Mouse (Mus musculus): ENCODE data around the gene Slc34a2. TPM values are rescaled to one million over a fixed set of nuclear protein-coding genes. Genes with fewer than 3 reads are reported as not detected.

Gene Slc34a2
- polyA plus RNA-seq, 1 experiment from 2014 or later: 0.21 TPM

GRCm38 (mm10) chr5:53047951-53048350, 10.1 kb downstream of the Slc34a2 start:
- no peaks in the 10 kb centered on the region for H3K4me1 ChIP-seq (ENCODE audit: control insufficient read depth, low read depth, low read length)
- no peak overlapping the region for H3K27ac ChIP-seq (ENCODE audit: low read length)
- no peak overlapping the region for H3K4me3 ChIP-seq (ENCODE audit: low read depth, low read length)
- H3K4me2 ChIP-seq (ENCODE audit: low read depth, low read length): no peak overlapping the region
- ATAC-seq (ENCODE audit: low read depth): peak; percentile 83
- no peak overlapping the region for H3K9ac ChIP-seq (ENCODE audit: low read depth, low read length)
- H3K36me3 ChIP-seq (ENCODE audit: control insufficient read depth, insufficient read depth): no peaks in the 10 kb centered on the region
- WGBS (ENCODE audit: insufficient replicate concordance): 22% methylated on average over 6 of the region's 6 CpGs
- H3K27me3 ChIP-seq (ENCODE audit: control insufficient read depth, insufficient read depth, low read depth, low read length): peaks cover 13% of the 10 kb centered on the region
- H3K9me3 ChIP-seq (replicated peaks; ENCODE audit: control insufficient read depth, low read length): no peaks in the 10 kb centered on the region

- H3K9me3 ChIP-seq (replicated peaks; ENCODE audit: control insufficient read depth, low read length): no peaks in the 10 kb centered on the region
- H3K27me3 ChIP-seq (ENCODE audit: control insufficient read depth, insufficient read depth, low read depth, low read length): peaks cover 13% of the 10 kb centered on the region
- no peak overlapping the region for H3K27ac ChIP-seq (ENCODE audit: low read length)
- 45% methylated on average over 4 of the region's 4 CpGs for WGBS (ENCODE audit: insufficient replicate concordance)
- H3K4me2 ChIP-seq (ENCODE audit: low read depth, low read length): peak overlapping the region; percentile 50
- peak overlapping the region; percentile 38 for H3K4me3 ChIP-seq (ENCODE audit: low read depth, low read length)
- no peaks in the 10 kb centered on the region for H3K36me3 ChIP-seq (ENCODE audit: control insufficient read depth, insufficient read depth)
- H3K9ac ChIP-seq (ENCODE audit: low read depth, low read length): peak overlapping the region; percentile 31; the same call in 1 of the 2 replicates
- ATAC-seq (ENCODE audit: low read depth): no peak
- H3K4me1 ChIP-seq (ENCODE audit: control insufficient read depth, low read depth, low read length): no peaks in the 10 kb centered on the region
These were observed 10.7 kb downstream of the Slc34a2 start for GRCm38 (mm10) chr5:53048599-53048998.

- 3% methylated on average over 39 of the region's 39 CpGs for WGBS (ENCODE audit: insufficient replicate concordance)
- no peaks in the 10 kb centered on the region for H3K4me1 ChIP-seq (ENCODE audit: control insufficient read depth, low read depth, low read length)
- H3K9me3 ChIP-seq (replicated peaks; ENCODE audit: control insufficient read depth, low read length): no peaks in the 10 kb centered on the region
- H3K36me3 ChIP-seq (ENCODE audit: control insufficient read depth, insufficient read depth): no peaks in the 10 kb centered on the region
- H3K27me3 ChIP-seq (ENCODE audit: control insufficient read depth, insufficient read depth, low read depth, low read length): peaks cover 13% of the 10 kb centered on the region
- peak overlapping the region; percentile 31; the same call in 1 of the 2 replicates for H3K9ac ChIP-seq (ENCODE audit: low read depth, low read length)
- H3K27ac ChIP-seq (ENCODE audit: low read length): no peak overlapping the region
- H3K4me3 ChIP-seq (ENCODE audit: low read depth, low read length): peak overlapping the region; percentile 38
- H3K4me2 ChIP-seq (ENCODE audit: low read depth, low read length): peak overlapping the region; percentile 50
- peak; percentile 83 for ATAC-seq (ENCODE audit: low read depth)
These were observed 11.2 kb downstream of the Slc34a2 start for GRCm38 (mm10) chr5:53049046-53049445.

GRCm38 (mm10) chr5:53050963-53051362, 13.1 kb downstream of the Slc34a2 start:
- Histone ChIP-seq H3K4me3 (ENCODE audit: low read depth, low read length) (no peak overlapping the region), H3K9me3 (replicated peaks; ENCODE audit: control insufficient read depth, low read length) (no peaks in the 10 kb centered on the region), H3K4me2 (ENCODE audit: low read depth, low read length) (no peak overlapping the region), H3K9ac (ENCODE audit: low read depth, low read length) (no peak overlapping the region), H3K27me3 (ENCODE audit: control insufficient read depth, insufficient read depth, low read depth, low read length) (peaks cover 13% of the 10 kb centered on the region), H3K36me3 (ENCODE audit: control insufficient read depth, insufficient read depth) (no peaks in the 10 kb centered on the region), H3K27ac (ENCODE audit: low read length) (no peak overlapping the region), H3K4me1 (ENCODE audit: control insufficient read depth, low read depth, low read length) (no peaks in the 10 kb centered on the region)
- 67% methylated on average over 1 of the region's 1 CpGs for WGBS (ENCODE audit: insufficient replicate concordance)
- ATAC-seq (ENCODE audit: low read depth): no peak

GRCm38 (mm10) chr5:53053246-53053645, 15.4 kb downstream of the Slc34a2 start:
- H3K9me3 ChIP-seq (replicated peaks; ENCODE audit: control insufficient read depth, low read length): no peaks in the 10 kb centered on the region
- H3K4me1 ChIP-seq (ENCODE audit: control insufficient read depth, low read depth, low read length): no peaks in the 10 kb centered on the region
- H3K27me3 ChIP-seq (ENCODE audit: control insufficient read depth, insufficient read depth, low read depth, low read length): peaks cover 13% of the 10 kb centered on the region
- H3K9ac ChIP-seq (ENCODE audit: low read depth, low read length): no peak overlapping the region
- no peak overlapping the region for H3K4me2 ChIP-seq (ENCODE audit: low read depth, low read length)
- 57% methylated on average over 2 of the region's 2 CpGs for WGBS (ENCODE audit: insufficient replicate concordance)
- no peaks in the 10 kb centered on the region for H3K36me3 ChIP-seq (ENCODE audit: control insufficient read depth, insufficient read depth)
- ATAC-seq (ENCODE audit: low read depth): no peak
- no peak overlapping the region for H3K4me3 ChIP-seq (ENCODE audit: low read depth, low read length)
- no peak overlapping the region for H3K27ac ChIP-seq (ENCODE audit: low read length)

- no peak for ATAC-seq (ENCODE audit: low read depth)
- no peak overlapping the region for H3K4me3 ChIP-seq (ENCODE audit: low read depth, low read length)
- H3K27me3 ChIP-seq (ENCODE audit: control insufficient read depth, insufficient read depth, low read depth, low read length): no peaks in the 10 kb centered on the region
- H3K9me3 ChIP-seq (replicated peaks; ENCODE audit: control insufficient read depth, low read length): no peaks in the 10 kb centered on the region
- H3K36me3 ChIP-seq (ENCODE audit: control insufficient read depth, insufficient read depth): no peaks in the 10 kb centered on the region
- H3K27ac ChIP-seq (ENCODE audit: low read length): no peak overlapping the region
- H3K4me1 ChIP-seq (ENCODE audit: control insufficient read depth, low read depth, low read length): no peaks in the 10 kb centered on the region
- no peak overlapping the region for H3K4me2 ChIP-seq (ENCODE audit: low read depth, low read length)
- H3K9ac ChIP-seq (ENCODE audit: low read depth, low read length): no peak overlapping the region
- 71% methylated on average over 9 of the region's 9 CpGs for WGBS (ENCODE audit: insufficient replicate concordance)
These were observed 23.8 kb downstream of the Slc34a2 start for GRCm38 (mm10) chr5:53061532-53062130.

GRCm38 (mm10) chr5:53074553-53074952, 36.7 kb downstream of the Slc34a2 start:
- no peak overlapping the region for H3K4me3 ChIP-seq (ENCODE audit: low read depth, low read length)
- H3K36me3 ChIP-seq (ENCODE audit: control insufficient read depth, insufficient read depth): no peaks in the 10 kb centered on the region
- no peak for ATAC-seq (ENCODE audit: low read depth)
- WGBS (ENCODE audit: insufficient replicate concordance): 55% methylated on average over 6 of the region's 6 CpGs
- no peak overlapping the region for H3K4me2 ChIP-seq (ENCODE audit: low read depth, low read length)
- H3K9me3 ChIP-seq (replicated peaks; ENCODE audit: control insufficient read depth, low read length): no peaks in the 10 kb centered on the region
- H3K27ac ChIP-seq (ENCODE audit: low read length): no peak overlapping the region
- no peaks in the 10 kb centered on the region for H3K27me3 ChIP-seq (ENCODE audit: control insufficient read depth, insufficient read depth, low read depth, low read length)
- no peaks in the 10 kb centered on the region for H3K4me1 ChIP-seq (ENCODE audit: control insufficient read depth, low read depth, low read length)
- H3K9ac ChIP-seq (ENCODE audit: low read depth, low read length): no peak overlapping the region

- no peaks in the 10 kb centered on the region for H3K4me1 ChIP-seq (ENCODE audit: control insufficient read depth, low read depth, low read length)
- H3K9me3 ChIP-seq (replicated peaks; ENCODE audit: control insufficient read depth, low read length): no peaks in the 10 kb centered on the region
- H3K4me3 ChIP-seq (ENCODE audit: low read depth, low read length): no peak overlapping the region
- no peak overlapping the region for H3K4me2 ChIP-seq (ENCODE audit: low read depth, low read length)
- no peaks in the 10 kb centered on the region for H3K27me3 ChIP-seq (ENCODE audit: control insufficient read depth, insufficient read depth, low read depth, low read length)
- WGBS (ENCODE audit: insufficient replicate concordance): 23% methylated on average over 4 of the region's 4 CpGs
- H3K9ac ChIP-seq (ENCODE audit: low read depth, low read length): no peak overlapping the region
- no peak overlapping the region for H3K27ac ChIP-seq (ENCODE audit: low read length)
- no peak for ATAC-seq (ENCODE audit: low read depth)
- no peaks in the 10 kb centered on the region for H3K36me3 ChIP-seq (ENCODE audit: control insufficient read depth, insufficient read depth)
These were observed 40.6 kb downstream of the Slc34a2 start for GRCm38 (mm10) chr5:53078453-53078852.

GRCm38 (mm10) chr5:53087452-53087851, 49.6 kb downstream of the Slc34a2 start:
- 65% methylated on average over 7 of the region's 7 CpGs for WGBS (ENCODE audit: insufficient replicate concordance)

More at GRCm38 (mm10) chr5:53087452-53087851, 49.6 kb downstream of the Slc34a2 start:
- no peaks in the 10 kb centered on the region for H3K4me1 ChIP-seq (ENCODE audit: control insufficient read depth, low read depth, low read length)
- no peak overlapping the region for H3K27ac ChIP-seq (ENCODE audit: low read length)
- H3K36me3 ChIP-seq (ENCODE audit: control insufficient read depth, insufficient read depth): no peaks in the 10 kb centered on the region
- H3K4me2 ChIP-seq (ENCODE audit: low read depth, low read length): no peak overlapping the region
- H3K4me3 ChIP-seq (ENCODE audit: low read depth, low read length): no peak overlapping the region
- no peaks in the 10 kb centered on the region for H3K9me3 ChIP-seq (replicated peaks; ENCODE audit: control insufficient read depth, low read length)
- no peak for ATAC-seq (ENCODE audit: low read depth)
- H3K27me3 ChIP-seq (ENCODE audit: control insufficient read depth, insufficient read depth, low read depth, low read length): no peaks in the 10 kb centered on the region
- no peak overlapping the region for H3K9ac ChIP-seq (ENCODE audit: low read depth, low read length)
